Mouse (Mus musculus) liver, postnatal 0 days (tissue): Measurements from ENCODE around the gene Dlg4. TPM values are rescaled to one million over a fixed set of nuclear protein-coding genes. Genes with fewer than 3 reads are reported as not detected.

Experiments used
- ATAC-seq: fragments of 200-750 bp; cut with Nextera tagmentation; 2 replicates; pipeline ENCODE4 v1.8.0; 2017; ENCODE audit warnings: mild to moderate bottlenecking, moderate library complexity
- DNase-seq: peaks from one replicate; pipeline ENCODE4 v3.0.0-alpha.2; 2016
- H3K27ac ChIP-seq: fragments of 300-500 bp; sonication (generic); 2 replicates; pipeline ENCODE4 v1.5.1; 2014; ENCODE audit warnings: antibody characterized with exemption, moderate library complexity, mild to moderate bottlenecking, low read depth
- H3K27me3 ChIP-seq: fragments of 300-500 bp; sonication (generic); 2 replicates; pipeline ENCODE4 v1.6.1; 2014; ENCODE audit warnings: low read length, control low read depth, mixed read lengths; ENCODE audit not compliant: insufficient read depth
- H3K36me3 ChIP-seq: fragments of 300-500 bp; sonication (generic); replicated peaks from 2 replicates; pipeline ENCODE4 v1.6.1; 2014; ENCODE audit warnings: mild to moderate bottlenecking, control low read depth, low read length, moderate library complexity, mixed read lengths; ENCODE audit not compliant: insufficient read depth
- H3K4me1 ChIP-seq: fragments of 300-500 bp; sonication (generic); 2 replicates; pipeline ENCODE4 v1.6.1; 2014; ENCODE audit warnings: antibody characterized with exemption, mild to moderate bottlenecking, control low read depth; ENCODE audit not compliant: insufficient read depth
- H3K4me2 ChIP-seq: fragments of 300-500 bp; sonication (generic); 2 replicates; pipeline ENCODE4 v1.6.1; 2014; ENCODE audit warnings: low read depth, mild to moderate bottlenecking, low read length, moderate library complexity, mixed read lengths
- H3K4me3 ChIP-seq: fragments of 300-500 bp; sonication (generic); 2 replicates; pipeline ENCODE4 v1.5.1; 2014; ENCODE audit warnings: low read depth, low read length
- H3K9ac ChIP-seq: fragments of 300-500 bp; sonication (generic); replicated peaks from 2 replicates; pipeline ENCODE4 v1.6.1; 2014; ENCODE audit warnings: mild to moderate bottlenecking, moderate library complexity
- H3K9me3 ChIP-seq: fragments of 300-500 bp; sonication (generic); 2 replicates; pipeline ENCODE4 v1.6.1; 2016; ENCODE audit warnings: mild to moderate bottlenecking, control low read depth, low read length, mixed read lengths
- CTCF ChIP-seq: sonication (generic); IDR thresholded peaks from 2 replicates; pipeline ENCODE4 v1.5.1; 2016; ENCODE audit warnings: antibody characterized with exemption, low read depth
- EP300 ChIP-seq: IDR thresholded peaks from 2 replicates; pipeline ENCODE4 v1.6.1; 2016; ENCODE audit warnings: antibody characterized with exemption, low read depth, mild to moderate bottlenecking
- WGBS: fragments of 180-500 bp; shearing (Covaris S2); extraction: QIAGEN DNeasy Blood & Tissue Kit; methylation state at CpG from one replicate; pipeline ENCODE4 v1.1.7; 2014; ENCODE audit not compliant: insufficient replicate concordance; 5-methylcytosine and 5-hydroxymethylcytosine counted together
- polyA plus RNA-seq: library from polyadenylated mRNA; unstranded; fragments of >200 nt; fragmentation: Nextera tagmentation; extraction: Ambion mirVana; gene quantifications from 2 replicates; pipeline ENCODE4 v1.2.1, GENCODE M21; 2015

Gene Dlg4
- polyA plus RNA-seq, 1 experiment from 2014 or later, result 0.61 TPM

- Histone ChIP-seq H3K27ac (peak within 1 kb of the TSS; percentile 78), H3K4me3 (peak within 1 kb of the TSS; percentile 73), H3K9me3 (no peaks in the 10 kb centered on the region), H3K4me2 (peak within 1 kb of the TSS; percentile 99), H3K4me1 (peaks cover 25% of the 10 kb centered on the region), H3K9ac (peak within 1 kb of the TSS; percentile 74), H3K27me3 (no peaks in the 10 kb centered on the region), H3K36me3 (peaks cover 27% of the 10 kb centered on the region)
- under 1% methylated on average over 48 of the region's 48 CpGs for WGBS
- ATAC-seq (peak; percentile 40), DNase-seq (peak; percentile 96)
- TF ChIP-seq EP300 (peak; percentile 38; the same call in 1 of the 2 replicates), CTCF (no peak)
Measured at GRCm38 (mm10) chr11:70000396-70000898, 16.3 kb upstream of the Dlg4 start, which contains the start of gene Dvl2. Gene Dvl2, plus strand, starts transcription at chr11:70000595.

GRCm38 (mm10) chr11:70001159-70001558 lies 15.6 kb upstream of the Dlg4 start:
- peak overlapping the region; percentile 74 for H3K9ac ChIP-seq
- peaks cover 31% of the 10 kb centered on the region for H3K36me3 ChIP-seq
- H3K9me3 ChIP-seq, result no peaks in the 10 kb centered on the region
- H3K4me1 ChIP-seq, result peaks cover 25% of the 10 kb centered on the region
- no peak for DNase-seq
- 9% methylated on average over 8 of the region's 8 CpGs for WGBS
- no peak overlapping the region for H3K27ac ChIP-seq
- ATAC-seq, result no peak
- no peak for TF ChIP-seq CTCF
- TF ChIP-seq EP300, result no peak
- H3K4me3 ChIP-seq, result peak overlapping the region; percentile 73
- H3K4me2 ChIP-seq, result peak overlapping the region; percentile 99
- no peaks in the 10 kb centered on the region for H3K27me3 ChIP-seq

- Histone ChIP-seq H3K27me3 (no peaks in the 10 kb centered on the region), H3K4me1 (peaks cover 25% of the 10 kb centered on the region), H3K27ac (no peak overlapping the region), H3K36me3 (peaks cover 37% of the 10 kb centered on the region), H3K9ac (no peak overlapping the region), H3K4me2 (no peak overlapping the region), H3K4me3 (no peak overlapping the region), H3K9me3 (no peaks in the 10 kb centered on the region)
- ATAC-seq, result no peak
- TF ChIP-seq EP300 (no peak), CTCF (peak; percentile 76)
- peak; percentile 67 for DNase-seq
Measured at GRCm38 (mm10) chr11:70001865-70002264, 14.9 kb upstream of the Dlg4 start.

- DNase-seq, result no peak
- H3K27ac ChIP-seq, result no peak overlapping the region
- no peak overlapping the region for H3K4me2 ChIP-seq
- H3K36me3 ChIP-seq, result peaks cover 42% of the 10 kb centered on the region
- no peak for ATAC-seq
- TF ChIP-seq EP300, result no peak
- TF ChIP-seq CTCF, result no peak
- H3K9me3 ChIP-seq, result no peaks in the 10 kb centered on the region
- no peak overlapping the region for H3K9ac ChIP-seq
- 85% methylated on average over 2 of the region's 2 CpGs for WGBS
- H3K27me3 ChIP-seq, result no peaks in the 10 kb centered on the region
- H3K4me1 ChIP-seq, result peaks cover 22% of the 10 kb centered on the region
- no peak overlapping the region for H3K4me3 ChIP-seq
Measured at GRCm38 (mm10) chr11:70002471-70002870, 14.3 kb upstream of the Dlg4 start.

GRCm38 (mm10) chr11:70005521-70005920 lies 11.2 kb upstream of the Dlg4 start:
- no peak overlapping the region for H3K4me3 ChIP-seq
- H3K27ac ChIP-seq, result no peak overlapping the region
- WGBS, result 64% methylated on average over 2 of the region's 5 CpGs
- H3K27me3 ChIP-seq, result no peaks in the 10 kb centered on the region
- TF ChIP-seq EP300 (no peak), CTCF (peak; percentile 66)
- DNase-seq, result no peak
- H3K4me2 ChIP-seq, result no peak overlapping the region
- no peaks in the 10 kb centered on the region for H3K9me3 ChIP-seq
- ATAC-seq, result peak; percentile 25; the same call in 1 of the 2 replicates
- H3K9ac ChIP-seq, result no peak overlapping the region
- peaks cover 47% of the 10 kb centered on the region for H3K36me3 ChIP-seq
- peaks cover 13% of the 10 kb centered on the region; the same call in 1 of the 2 replicates for H3K4me1 ChIP-seq

- H3K36me3 ChIP-seq, result peaks cover 75% of the 10 kb centered on the region
- WGBS, result 85% methylated on average over 6 of the region's 6 CpGs
Measured at GRCm38 (mm10) chr11:70010033-70010432, 6.7 kb upstream of the Dlg4 start.

More at GRCm38 (mm10) chr11:70010033-70010432, 6.7 kb upstream of the Dlg4 start:
- Histone ChIP-seq H3K4me1 (peaks cover 6% of the 10 kb centered on the region; the same call in 1 of the 2 replicates), H3K4me3 (no peak overlapping the region), H3K9ac (no peak overlapping the region), H3K27me3 (no peaks in the 10 kb centered on the region), H3K4me2 (no peak overlapping the region), H3K27ac (no peak overlapping the region), H3K9me3 (no peaks in the 10 kb centered on the region)
- ATAC-seq, result no peak
- DNase-seq, result no peak
- no peak for TF ChIP-seq EP300
- TF ChIP-seq CTCF, result no peak
